Mouse (Mus musculus) granulocyte monocyte progenitor cell, adult 5-6 weeks (primary cell): ENCODE data around the gene Zbtb37. TPM values are rescaled to one million over a fixed set of nuclear protein-coding genes. Genes with fewer than 3 reads are reported as not detected.

Experiments
- ATAC-seq: replicated peaks from 2 replicates; pipeline ENCODE4 v1.8.0; 2016; ENCODE audit warnings: mild to moderate bottlenecking, moderate TSS enrichment, inconsistent platforms; ENCODE audit not compliant: poor library complexity, severe bottlenecking
- total RNA-seq, 2 experiments: library from RNA; stranded (forward) in 1 of 2; stranded (reverse) in 1 of 2; fragments of 200-712, 200-1000 nt in 1 of 2; fragments of >200 nt in 1 of 2; fragmentation: Nextera tagmentation in 1 of 2; gene quantifications; 2 replicates each; pipeline ENCODE4 v1.2.3; 2014 to 2017

The Zbtb37 gene
- total RNA-seq, 2 experiments from 2014 or later, result 5.7 to 10.0 TPM

GRCm38 (mm10) chr1:160981337-160981736 is 53.3 kb downstream of the Zbtb37 start:
- ATAC-seq, result no peak

GRCm38 (mm10) chr1:160980537-160981234 is 54.0 kb downstream of the Zbtb37 start:
- no peak for ATAC-seq

- ATAC-seq, result no peak
Measured at GRCm38 (mm10) chr1:160980021-160980420, 54.6 kb downstream of the Zbtb37 start.

GRCm38 (mm10) chr1:160978071-160978735 is 56.4 kb downstream of the Zbtb37 start, which contains the start of gene Serpinc1:
Serpinc1 (plus strand) TSS chr1:160978585.
- ATAC-seq, result no peak

- no peak for ATAC-seq
Measured at GRCm38 (mm10) chr1:160968643-160969042, 66.0 kb downstream of the Zbtb37 start.

- no peak for ATAC-seq
Measured at GRCm38 (mm10) chr1:160967268-160967667, 67.4 kb downstream of the Zbtb37 start.

GRCm38 (mm10) chr1:160963199-160963598 is 71.5 kb downstream of the Zbtb37 start:
- ATAC-seq, result no peak

Other genes with a start within 250 kb of the Zbtb37 start
- 98.4 and 99.1 TPM in 2 replicates for gene Rabgap1l, start 241.6 kb downstream of the Zbtb37 start, total RNA-seq (2014; fragmentation: Nextera tagmentation)
- gene Rabgap1l, start 241.6 kb downstream of the Zbtb37 start, total RNA-seq (2017), result 104 and 137 TPM in 2 replicates
- 33.0 and 34.8 TPM in 2 replicates for gene Rc3h1, start 128.4 kb downstream of the Zbtb37 start, total RNA-seq (2014; fragmentation: Nextera tagmentation)
- 19.1 and 20.5 TPM in 2 replicates for gene Rc3h1, start 128.4 kb downstream of the Zbtb37 start, total RNA-seq (2017)
- gene Serpinc1, start 56.3 kb downstream of the Zbtb37 start, total RNA-seq (2014; fragmentation: Nextera tagmentation), result 0.06 and 0.38 TPM in 2 replicates
- 0.21 TPM in 1 of 2 replicates, not detected in the other for gene Serpinc1, start 56.3 kb downstream of the Zbtb37 start, total RNA-seq (2017)
- gene Dars2, start 35.8 kb upstream of the Zbtb37 start, total RNA-seq (2014; fragmentation: Nextera tagmentation), result 42.5 and 44.6 TPM in 2 replicates
- 27.6 and 33.5 TPM in 2 replicates for gene Dars2, start 35.8 kb upstream of the Zbtb37 start, total RNA-seq (2017)
- 8.4 and 25.6 TPM in 2 replicates for gene Cenpl, start 35.9 kb upstream of the Zbtb37 start, total RNA-seq (2014; fragmentation: Nextera tagmentation)
- gene Cenpl, start 35.9 kb upstream of the Zbtb37 start, total RNA-seq (2017), result 5.1 and 10.1 TPM in 2 replicates
- 26.1 and 27.8 TPM in 2 replicates for gene Klhl20, start 96.7 kb upstream of the Zbtb37 start, total RNA-seq (2014; fragmentation: Nextera tagmentation)
- gene Klhl20, start 96.7 kb upstream of the Zbtb37 start, total RNA-seq (2017), result 12.7 and 14.5 TPM in 2 replicates
- not detected in 2 replicates for gene Ankrd45, start 107.8 kb upstream of the Zbtb37 start, total RNA-seq (2014; fragmentation: Nextera tagmentation)
- gene Ankrd45, start 107.8 kb upstream of the Zbtb37 start, total RNA-seq (2017), result not detected in 2 replicates
- gene Tex50, start 124.5 kb upstream of the Zbtb37 start, total RNA-seq (2014; fragmentation: Nextera tagmentation), result not detected in 2 replicates
- not detected in 2 replicates for gene Tex50, start 124.5 kb upstream of the Zbtb37 start, total RNA-seq (2017)
- gene Prdx6, start 216.4 kb upstream of the Zbtb37 start, total RNA-seq (2014; fragmentation: Nextera tagmentation), result 217 and 261 TPM in 2 replicates
- gene Prdx6, start 216.4 kb upstream of the Zbtb37 start, total RNA-seq (2017), result 373 and 405 TPM in 2 replicates